Mouse (Mus musculus): Measurements from ENCODE around the gene Gm6356. TPM values are rescaled to one million over a fixed set of nuclear protein-coding genes. Genes with fewer than 3 reads are reported as not detected.
"Not testable (repeated sequence)": the region's sequence is repeated elsewhere in the genome, so short reads cannot be mapped to it uniquely, and the experiment has no call there.

Gene Gm6356
- total RNA-seq (2014; rRNA removed) = not detected in 2 replicates
- polyA plus RNA-seq (2015; fragmentation: Nextera tagmentation; extraction: Ambion mirVana) = not detected in 2 replicates

- not testable (repeated sequence) for DNase-seq; ATAC-seq; H3K4me1 ChIP-seq (ENCODE audit: insufficient read depth); H3K4me2 ChIP-seq (ENCODE audit: low read depth); H3K27me3 ChIP-seq (ENCODE audit: insufficient read depth, low read length); H3K27ac ChIP-seq (ENCODE audit: low read depth, low read length); H3K4me3 ChIP-seq (ENCODE audit: low read depth, low read length); H3K9ac ChIP-seq; H3K36me3 ChIP-seq (ENCODE audit: insufficient read depth); H3K9me3 ChIP-seq (ENCODE audit: low read length)
- WGBS = 45% methylated on average over 1 of the region's 2 CpGs
These were observed at the start of gene Gm6356 for GRCm38 (mm10) chr14:6973718-6974117. Gm6356 (minus strand) TSS chr14:6973818.

Other genes with a start within 250 kb of the Gm6356 start
- gene Gm3636, start 231.5 kb downstream of the Gm6356 start, total RNA-seq (2014; rRNA removed) = 11.7 and 15.0 TPM in 2 replicates
- 13.9 and 15.6 TPM in 2 replicates for gene Gm3636, start 231.5 kb downstream of the Gm6356 start, polyA plus RNA-seq (2015; fragmentation: Nextera tagmentation; extraction: Ambion mirVana)
- not detected in 2 replicates for gene Gm8362, start 199.4 kb downstream of the Gm6356 start, total RNA-seq (2014; rRNA removed)
- gene Gm8362, start 199.4 kb downstream of the Gm6356 start, polyA plus RNA-seq (2015; fragmentation: Nextera tagmentation; extraction: Ambion mirVana) = not detected in 2 replicates
- gene Gm3642, start 133.5 kb downstream of the Gm6356 start, total RNA-seq (2014; rRNA removed) = not detected in 2 replicates
- not detected in 2 replicates for gene Gm3642, start 133.5 kb downstream of the Gm6356 start, polyA plus RNA-seq (2015; fragmentation: Nextera tagmentation; extraction: Ambion mirVana)
- gene Gm3667, start 83.9 kb downstream of the Gm6356 start, total RNA-seq (2014; rRNA removed) = 10.6 and 13.5 TPM in 2 replicates
- 15.1 and 16.3 TPM in 2 replicates for gene Gm3667, start 83.9 kb downstream of the Gm6356 start, polyA plus RNA-seq (2015; fragmentation: Nextera tagmentation; extraction: Ambion mirVana)
- gene Gm10406, start 53.6 kb upstream of the Gm6356 start, total RNA-seq (2014; rRNA removed) = 3.9 and 6.5 TPM in 2 replicates
- 5.4 and 6.8 TPM in 2 replicates for gene Gm10406, start 53.6 kb upstream of the Gm6356 start, polyA plus RNA-seq (2015; fragmentation: Nextera tagmentation; extraction: Ambion mirVana)
- not detected in 2 replicates for gene Gm3685, start 71.2 kb upstream of the Gm6356 start, total RNA-seq (2014; rRNA removed)
- not detected in 2 replicates for gene Gm3685, start 71.2 kb upstream of the Gm6356 start, polyA plus RNA-seq (2015; fragmentation: Nextera tagmentation; extraction: Ambion mirVana)
- 9.0 and 9.1 TPM in 2 replicates for gene Gm3696, start 126.8 kb upstream of the Gm6356 start, total RNA-seq (2014; rRNA removed)
- 7.6 and 7.7 TPM in 2 replicates for gene Gm3696, start 126.8 kb upstream of the Gm6356 start, polyA plus RNA-seq (2015; fragmentation: Nextera tagmentation; extraction: Ambion mirVana)
- not detected in 2 replicates for gene Gm6676, start 151.6 kb upstream of the Gm6356 start, total RNA-seq (2014; rRNA removed)
- not detected in 2 replicates for gene Gm6676, start 151.6 kb upstream of the Gm6356 start, polyA plus RNA-seq (2015; fragmentation: Nextera tagmentation; extraction: Ambion mirVana)
- gene Gm3512, start 200.7 kb upstream of the Gm6356 start, total RNA-seq (2014; rRNA removed) = 6.9 and 7.5 TPM in 2 replicates
- gene Gm3512, start 200.7 kb upstream of the Gm6356 start, polyA plus RNA-seq (2015; fragmentation: Nextera tagmentation; extraction: Ambion mirVana) = 10.4 and 10.6 TPM in 2 replicates
- gene Gm16434, start 220.7 kb upstream of the Gm6356 start, total RNA-seq (2014; rRNA removed) = not detected in 2 replicates
- not detected in 2 replicates for gene Gm16434, start 220.7 kb upstream of the Gm6356 start, polyA plus RNA-seq (2015; fragmentation: Nextera tagmentation; extraction: Ambion mirVana)